In genomic region chr6:3565005-3565404, GRCm38 (mm10) we compare ENCODE assay signal across 13 mouse cellular contexts.
"Had no signal": no experiment of that assay in that cellular context is flagged by ENCODE, and none has a peak within 500 bp of the region (broad histone marks: within the 10 kb centered on the region; RNA-seq: fewer than 3 reads in every experiment).

No protein-coding gene starts in this region.

- H3K4me1 ChIP-seq: limb, embryonic 10.5 days; neural tube, embryonic 12.5 days had no signal

- H3K9me3 ChIP-seq: limb, embryonic 10.5 days; neural tube, embryonic 12.5 days had no signal

- DNase-seq: kidney, adult 9 months; kidney, postnatal 10 days; lung, adult 2 months; midbrain, embryonic 14.5 days; thymus, postnatal 14 days had no signal

- H3K27me3 ChIP-seq: neural tube, embryonic 12.5 days had no signal

- ATAC-seq: inflammation-experienced regulatory T-cells, adult 6 months; intestine, postnatal 0 days; lung, postnatal 0 days had no signal

- H3K9ac ChIP-seq: neural tube, embryonic 12.5 days had no signal

- H3K4me3 ChIP-seq: limb, embryonic 10.5 days; myocyte; neural tube, embryonic 12.5 days had no signal

- H3K4me2 ChIP-seq: neural tube, embryonic 12.5 days had no signal

- H3K27ac ChIP-seq: limb, embryonic 10.5 days; macrophage; neural tube, embryonic 12.5 days; stomach, postnatal 0 days had no signal
